Mouse (Mus musculus): ENCODE measurements around the gene Spata25.

DNA sequence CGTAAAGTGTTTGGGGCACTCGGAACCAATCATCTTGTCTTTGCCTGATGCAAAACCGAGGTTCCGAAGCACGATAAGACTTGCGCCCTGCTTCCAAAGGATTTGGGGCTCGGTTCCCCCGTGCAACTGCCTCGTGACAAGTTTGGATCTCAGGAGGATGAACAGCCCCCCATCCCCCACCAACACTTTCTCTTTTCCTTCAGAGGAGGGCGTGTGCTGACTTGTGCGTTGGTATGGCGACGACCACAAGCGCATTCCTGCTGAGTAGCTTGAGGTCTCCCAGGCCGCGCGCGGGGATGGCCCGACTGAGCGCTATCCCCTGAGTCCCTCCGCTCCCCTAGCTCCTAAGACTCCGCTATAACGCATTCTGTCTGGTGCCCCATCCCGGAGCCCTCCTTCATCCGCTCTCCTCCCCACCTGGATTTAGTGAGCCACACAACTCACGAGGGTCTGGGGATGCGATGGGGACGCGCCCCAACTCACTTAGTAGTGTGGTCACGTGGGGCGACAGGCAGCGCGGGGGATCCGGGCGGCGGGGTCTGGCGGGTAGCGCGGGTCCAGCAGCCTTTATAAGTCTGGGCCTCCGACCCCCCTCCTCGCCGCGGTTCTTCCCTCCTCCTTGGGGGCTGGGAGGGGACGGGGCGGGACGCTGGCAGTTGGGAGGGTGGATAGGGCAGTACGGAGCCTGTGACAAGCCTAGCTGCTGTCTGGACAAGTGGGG lies 28.9 kb upstream of the Spata25 start, which contains the start of gene Pltp:
- no peak for TF ChIP-seq CTCF (IDR thresholded peaks at IDR 0.05)
- TF ChIP-seq EP300 (IDR thresholded peaks at IDR 0.05; ENCODE audit: insufficient read depth, low read depth, low read length), result no peak

Measured in heart, adult 2 months (tissue).